Mouse (Mus musculus): ENCODE measurements around the gene Arhgef9. TPM values are rescaled to one million over a fixed set of nuclear protein-coding genes. Genes with fewer than 3 reads are reported as not detected.

Arhgef9 gene
- polyA plus RNA-seq, 1 experiment from 2014 or later = 5.4 TPM

DNA sequence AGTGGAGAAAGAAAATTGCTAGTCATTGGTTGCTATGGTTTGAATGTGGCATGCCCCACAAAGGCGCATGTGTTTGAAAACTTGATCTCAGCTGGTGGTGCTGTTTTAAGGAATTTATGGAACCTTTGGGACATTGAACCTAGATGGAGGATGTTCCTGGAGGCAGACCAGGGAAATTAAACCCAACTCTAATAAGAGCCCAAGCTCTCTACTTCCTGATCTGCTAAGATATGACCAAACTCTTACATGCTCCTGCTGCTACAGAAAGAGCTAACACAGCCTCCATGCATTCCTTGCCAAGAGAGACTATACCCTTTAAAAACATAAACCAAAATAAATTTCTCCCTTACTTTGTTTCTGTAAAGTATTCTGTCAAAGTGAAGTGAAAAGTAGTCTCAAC is 63.7 kb downstream of the Arhgef9 start:
- Histone ChIP-seq H3K4me3 (ENCODE audit: low read depth, low read length) (no peak overlapping the region), H3K27me3 (ENCODE audit: control insufficient read depth, insufficient read depth, low read length) (no peaks in the 10 kb centered on the region), H3K4me2 (replicated peaks; ENCODE audit: low read depth) (no peak overlapping the region), H3K27ac (replicated peaks) (no peak overlapping the region), H3K9ac (ENCODE audit: low read length) (no peak overlapping the region), H3K36me3 (ENCODE audit: control insufficient read depth, insufficient read depth, low read length) (no peaks in the 10 kb centered on the region), H3K9me3 (ENCODE audit: control insufficient read depth, low read length) (no peaks in the 10 kb centered on the region), H3K4me1 (replicated peaks; ENCODE audit: control insufficient read depth, insufficient read depth) (no peaks in the 10 kb centered on the region)
- no peak for ATAC-seq (ENCODE audit: low FRiP score, low TSS enrichment)
- WGBS = 91% methylated on average over 1 of the region's 1 CpGs
- TF ChIP-seq CTCF (IDR thresholded peaks at IDR 0.05; ENCODE audit: low read depth) (no peak), EP300 (optimal IDR thresholded peaks at IDR 0.05) (no peak)
- DNase-seq (ENCODE audit: low spot score) = no peak

DNA sequence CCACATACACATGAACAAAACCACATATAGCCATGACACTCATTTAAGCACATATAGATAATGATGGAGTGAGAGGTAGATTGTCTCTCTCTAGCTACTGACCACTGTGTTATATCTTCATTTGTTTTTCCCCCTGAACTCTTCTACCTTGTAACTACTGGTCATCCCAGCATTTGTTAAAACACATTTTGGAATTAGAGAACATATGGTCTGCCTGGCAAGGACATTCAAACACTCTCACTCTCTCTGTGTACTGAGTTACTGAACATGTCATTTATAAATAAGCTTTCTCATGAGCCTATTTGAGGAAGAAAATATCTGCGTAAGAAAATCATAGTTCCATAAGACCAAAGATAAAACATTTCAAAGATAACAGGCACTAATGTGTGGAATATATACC is 64.9 kb downstream of the Arhgef9 start:
- no peak overlapping the region for H3K27ac ChIP-seq (replicated peaks)
- ATAC-seq (ENCODE audit: low FRiP score, low TSS enrichment) (no peak), DNase-seq (ENCODE audit: low spot score) (no peak)
- H3K36me3 ChIP-seq (ENCODE audit: control insufficient read depth, insufficient read depth, low read length) = no peaks in the 10 kb centered on the region
- no peak overlapping the region for H3K4me2 ChIP-seq (replicated peaks; ENCODE audit: low read depth)
- TF ChIP-seq CTCF (IDR thresholded peaks at IDR 0.05; ENCODE audit: low read depth) = no peak
- no peak for TF ChIP-seq EP300 (optimal IDR thresholded peaks at IDR 0.05)
- no peak overlapping the region for H3K4me3 ChIP-seq (ENCODE audit: low read depth, low read length)
- no peaks in the 10 kb centered on the region for H3K27me3 ChIP-seq (ENCODE audit: control insufficient read depth, insufficient read depth, low read length)
- WGBS = 80% methylated on average over 1 of the region's 1 CpGs
- H3K9me3 ChIP-seq (ENCODE audit: control insufficient read depth, low read length) = no peaks in the 10 kb centered on the region
- no peak overlapping the region for H3K9ac ChIP-seq (ENCODE audit: low read length)
- H3K4me1 ChIP-seq (replicated peaks; ENCODE audit: control insufficient read depth, insufficient read depth) = no peaks in the 10 kb centered on the region

DNA sequence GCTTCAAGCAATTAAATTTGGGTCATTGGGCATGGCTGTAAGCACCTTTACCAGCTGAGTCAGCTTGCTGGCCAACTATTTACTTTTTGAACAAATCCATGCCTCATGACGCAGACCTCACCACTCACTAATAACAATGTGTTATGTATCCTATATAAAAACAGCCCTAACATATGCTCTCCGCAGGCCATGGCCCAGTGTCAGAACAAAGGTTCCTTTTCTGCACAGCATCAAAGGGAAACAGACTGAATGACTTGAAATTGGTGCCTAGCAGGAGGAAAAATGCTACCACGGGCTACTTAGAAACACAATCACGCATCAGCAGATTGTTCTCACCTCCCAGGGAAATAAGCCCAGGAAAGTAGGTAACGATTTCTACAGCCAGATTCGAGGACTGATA is 73.2 kb downstream of the Arhgef9 start:
- Histone ChIP-seq H3K9ac (ENCODE audit: low read length) (no peak overlapping the region), H3K36me3 (ENCODE audit: control insufficient read depth, insufficient read depth, low read length) (no peaks in the 10 kb centered on the region), H3K27ac (replicated peaks) (no peak overlapping the region), H3K4me1 (replicated peaks; ENCODE audit: control insufficient read depth, insufficient read depth) (no peaks in the 10 kb centered on the region), H3K27me3 (ENCODE audit: control insufficient read depth, insufficient read depth, low read length) (no peaks in the 10 kb centered on the region), H3K9me3 (ENCODE audit: control insufficient read depth, low read length) (no peaks in the 10 kb centered on the region), H3K4me3 (ENCODE audit: low read depth, low read length) (no peak overlapping the region), H3K4me2 (replicated peaks; ENCODE audit: low read depth) (no peak overlapping the region)
- no peak for ATAC-seq (ENCODE audit: low FRiP score, low TSS enrichment)
- DNase-seq (ENCODE audit: low spot score) = no peak
- TF ChIP-seq CTCF (IDR thresholded peaks at IDR 0.05; ENCODE audit: low read depth) (no peak), EP300 (optimal IDR thresholded peaks at IDR 0.05) (no peak)
- 71% methylated on average over 6 of the region's 6 CpGs for WGBS

DNA sequence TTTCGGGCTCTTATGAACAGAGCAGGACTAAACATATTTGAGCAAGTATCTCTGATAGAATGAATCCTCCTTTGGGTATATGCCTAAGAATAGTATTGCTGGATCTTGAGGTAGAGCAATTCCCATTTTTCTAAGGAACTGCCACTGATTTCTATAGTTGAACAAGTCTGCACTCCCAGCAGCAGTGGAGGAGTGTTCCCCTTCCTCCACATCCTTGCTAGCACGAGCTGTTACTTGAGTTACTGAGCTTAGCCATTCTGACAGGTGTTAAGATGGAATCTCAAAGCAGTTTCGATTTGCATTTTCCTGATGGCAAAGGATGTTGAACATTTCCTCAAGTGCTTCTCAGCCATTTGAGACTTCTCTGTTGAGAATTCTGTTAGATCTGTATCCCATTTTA is 92.3 kb downstream of the Arhgef9 start:
- no peaks in the 10 kb centered on the region for H3K36me3 ChIP-seq (ENCODE audit: control insufficient read depth, insufficient read depth, low read length)
- DNase-seq (ENCODE audit: low spot score) = no peak
- no peak overlapping the region for H3K4me3 ChIP-seq (ENCODE audit: low read depth, low read length)
- WGBS = 71% methylated on average over 3 of the region's 3 CpGs
- no peak overlapping the region for H3K27ac ChIP-seq (replicated peaks)
- H3K27me3 ChIP-seq (ENCODE audit: control insufficient read depth, insufficient read depth, low read length) = no peaks in the 10 kb centered on the region
- no peak for ATAC-seq (ENCODE audit: low FRiP score, low TSS enrichment)
- H3K4me2 ChIP-seq (replicated peaks; ENCODE audit: low read depth) = no peak overlapping the region
- no peaks in the 10 kb centered on the region for H3K4me1 ChIP-seq (replicated peaks; ENCODE audit: control insufficient read depth, insufficient read depth)
- no peak overlapping the region for H3K9ac ChIP-seq (ENCODE audit: low read length)
- TF ChIP-seq CTCF (IDR thresholded peaks at IDR 0.05; ENCODE audit: low read depth) (no peak), EP300 (optimal IDR thresholded peaks at IDR 0.05) (no peak)
- no peaks in the 10 kb centered on the region for H3K9me3 ChIP-seq (ENCODE audit: control insufficient read depth, low read length)

DNA sequence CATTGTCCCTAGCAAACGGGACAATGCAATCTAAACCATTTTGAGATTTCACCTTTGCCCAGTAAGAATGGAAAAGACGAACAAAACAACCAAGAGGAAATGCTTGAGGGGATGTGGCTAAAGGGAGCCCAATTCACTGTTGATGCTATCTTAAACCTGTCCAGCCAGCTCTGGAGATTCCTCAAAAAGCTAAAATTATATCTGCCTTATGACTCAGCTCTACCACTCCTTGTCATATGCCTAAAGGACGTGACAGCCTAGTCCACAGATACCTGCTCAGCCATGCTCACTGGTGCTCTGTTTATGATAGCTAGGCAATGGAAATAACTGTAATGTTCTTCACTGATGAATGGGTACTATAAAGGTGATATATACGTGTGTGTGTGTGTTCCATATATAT is 109.0 kb downstream of the Arhgef9 start:
- H3K9me3 ChIP-seq (ENCODE audit: control insufficient read depth, low read length) = no peaks in the 10 kb centered on the region
- no peak overlapping the region for H3K27ac ChIP-seq (replicated peaks)
- H3K4me2 ChIP-seq (replicated peaks; ENCODE audit: low read depth) = no peak overlapping the region
- H3K4me3 ChIP-seq (ENCODE audit: low read depth, low read length) = no peak overlapping the region
- WGBS = 62% methylated on average over 4 of the region's 4 CpGs
- no peaks in the 10 kb centered on the region for H3K36me3 ChIP-seq (ENCODE audit: control insufficient read depth, insufficient read depth, low read length)
- TF ChIP-seq CTCF (IDR thresholded peaks at IDR 0.05; ENCODE audit: low read depth) (no peak), EP300 (optimal IDR thresholded peaks at IDR 0.05) (no peak)
- H3K27me3 ChIP-seq (ENCODE audit: control insufficient read depth, insufficient read depth, low read length) = no peaks in the 10 kb centered on the region
- no peak for DNase-seq (ENCODE audit: low spot score)
- H3K4me1 ChIP-seq (replicated peaks; ENCODE audit: control insufficient read depth, insufficient read depth) = no peaks in the 10 kb centered on the region
- no peak for ATAC-seq (ENCODE audit: low FRiP score, low TSS enrichment)
- no peak overlapping the region for H3K9ac ChIP-seq (ENCODE audit: low read length)

DNA sequence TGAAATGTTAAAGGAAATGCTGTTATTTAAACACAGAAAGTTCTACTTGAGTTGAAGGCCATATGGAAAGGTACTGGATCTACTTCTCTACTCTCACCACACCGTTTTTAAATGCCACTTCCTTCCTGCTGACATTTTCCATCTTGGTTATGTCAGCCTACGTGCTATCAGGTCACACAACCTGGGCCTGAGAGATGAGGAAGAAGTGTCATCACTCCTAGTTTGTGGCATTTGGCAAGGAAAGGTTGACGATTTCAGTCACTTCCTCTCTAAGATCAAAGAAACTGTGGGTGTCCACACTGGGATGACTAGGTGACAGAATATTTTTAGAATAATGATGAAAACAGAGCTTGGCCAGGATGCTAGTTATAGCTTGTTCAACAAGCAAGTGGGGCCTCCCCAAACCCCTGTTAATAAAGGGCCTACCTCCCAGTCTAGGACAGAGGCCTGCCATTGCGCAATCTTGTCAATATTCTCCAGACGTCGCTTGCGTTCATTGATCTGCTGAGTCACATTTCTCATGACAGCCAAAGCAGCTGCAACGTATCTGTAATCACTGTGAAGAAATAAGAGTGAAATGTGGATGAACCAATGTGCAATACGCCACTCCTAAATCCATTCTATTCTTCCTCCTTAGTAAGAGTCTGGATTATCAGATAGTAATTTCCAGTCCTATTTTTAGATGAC is 119.5 kb downstream of the Arhgef9 start:
- Histone ChIP-seq H3K36me3 (ENCODE audit: control insufficient read depth, insufficient read depth, low read length) (no peaks in the 10 kb centered on the region), H3K4me3 (ENCODE audit: low read depth, low read length) (no peak overlapping the region), H3K27me3 (ENCODE audit: control insufficient read depth, insufficient read depth, low read length) (no peaks in the 10 kb centered on the region), H3K9me3 (ENCODE audit: control insufficient read depth, low read length) (no peaks in the 10 kb centered on the region), H3K9ac (ENCODE audit: low read length) (no peak overlapping the region), H3K4me1 (replicated peaks; ENCODE audit: control insufficient read depth, insufficient read depth) (no peaks in the 10 kb centered on the region), H3K4me2 (replicated peaks; ENCODE audit: low read depth) (no peak overlapping the region), H3K27ac (replicated peaks) (no peak overlapping the region)
- ATAC-seq (ENCODE audit: low FRiP score, low TSS enrichment) (no peak), DNase-seq (ENCODE audit: low spot score) (no peak)
- TF ChIP-seq CTCF (IDR thresholded peaks at IDR 0.05; ENCODE audit: low read depth) = no peak
- TF ChIP-seq EP300 (optimal IDR thresholded peaks at IDR 0.05) = no peak
- 78% methylated on average over 9 of the region's 9 CpGs for WGBS
